Mouse (Mus musculus): ENCODE results near the gene Rassf3.

GRCm38 (mm10) chr10:121430764-121431540, 45.2 kb downstream of the Rassf3 start:
- no peak for TF ChIP-seq POLR2A (IDR thresholded peaks at IDR 0.05; ENCODE audit: low read depth, low read length)
- TF ChIP-seq CTCF (IDR thresholded peaks at IDR 0.05; ENCODE audit: extremely low read depth, insufficient read depth, insufficient read length, insufficient replicate concordance): no peak
